Mouse (Mus musculus): ENCODE results near the gene Mbd3.
"Not testable (repeated sequence)": the region's sequence is repeated elsewhere in the genome, so short reads cannot be mapped to it uniquely, and the experiment has no call there.

Mbd3 gene

GRCm38 (mm10) chr10:80369995-80370747 is 29.2 kb downstream of the Mbd3 start:
- peak; percentile 25 to 70 for DNase-seq (ENCODE audit: low spot score in 2 of 2)

DNA sequence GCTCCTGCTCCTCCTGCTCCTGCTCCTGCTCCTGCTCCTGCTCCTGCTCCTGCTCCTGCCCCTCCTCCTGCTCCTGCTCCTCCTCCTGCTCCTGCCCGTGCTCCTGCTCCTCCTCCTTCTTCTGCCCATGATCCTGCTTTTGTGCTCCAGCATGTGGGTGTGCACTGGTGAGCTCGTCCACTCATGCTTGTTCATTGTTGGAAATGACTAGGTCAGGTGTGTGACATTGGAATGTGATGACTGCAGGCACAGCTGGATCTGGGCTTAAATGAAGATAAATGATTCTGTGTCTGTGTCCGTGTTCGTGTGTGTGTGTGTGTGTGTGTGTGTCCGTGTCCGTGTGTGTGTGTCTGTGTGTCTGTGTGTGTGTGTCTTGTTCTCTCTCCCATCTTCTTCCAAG is 31.0 kb downstream of the Mbd3 start:
- DNase-seq (ENCODE audit: low spot score in 2 of 2): no peak

- DNase-seq (ENCODE audit: low spot score in 2 of 2): no peak
Observed at GRCm38 (mm10) chr10:80367954-80368353, 31.4 kb downstream of the Mbd3 start.

GRCm38 (mm10) chr10:80365736-80366135 is 33.6 kb downstream of the Mbd3 start:
- DNase-seq (ENCODE audit: low spot score in 2 of 2): no peak

GRCm38 (mm10) chr10:80363734-80364133 is 35.6 kb downstream of the Mbd3 start:
- no peak for DNase-seq (ENCODE audit: low spot score in 2 of 2)

- no peak for DNase-seq (ENCODE audit: low spot score in 2 of 2)
Observed at GRCm38 (mm10) chr10:80357994-80358639, 41.2 kb downstream of the Mbd3 start.

GRCm38 (mm10) chr10:80357336-80357735 is 42.0 kb downstream of the Mbd3 start:
- DNase-seq (ENCODE audit: low spot score in 2 of 2): no peak

- DNase-seq (ENCODE audit: low spot score in 2 of 2): no peak
Observed at GRCm38 (mm10) chr10:80356737-80357136, 42.6 kb downstream of the Mbd3 start.

- DNase-seq (ENCODE audit: low spot score in 2 of 2): no peak
Observed at GRCm38 (mm10) chr10:80356001-80356682, 43.2 kb downstream of the Mbd3 start, which contains the start of gene Plk5. Plk5 (plus strand) TSS chr10:80356459.

GRCm38 (mm10) chr10:80355431-80355830 is 43.9 kb downstream of the Mbd3 start:
- no peak for DNase-seq (ENCODE audit: low spot score in 2 of 2)

GRCm38 (mm10) chr10:80352727-80353126 is 46.6 kb downstream of the Mbd3 start:
- no peak for DNase-seq (ENCODE audit: low spot score in 2 of 2)

DNA sequence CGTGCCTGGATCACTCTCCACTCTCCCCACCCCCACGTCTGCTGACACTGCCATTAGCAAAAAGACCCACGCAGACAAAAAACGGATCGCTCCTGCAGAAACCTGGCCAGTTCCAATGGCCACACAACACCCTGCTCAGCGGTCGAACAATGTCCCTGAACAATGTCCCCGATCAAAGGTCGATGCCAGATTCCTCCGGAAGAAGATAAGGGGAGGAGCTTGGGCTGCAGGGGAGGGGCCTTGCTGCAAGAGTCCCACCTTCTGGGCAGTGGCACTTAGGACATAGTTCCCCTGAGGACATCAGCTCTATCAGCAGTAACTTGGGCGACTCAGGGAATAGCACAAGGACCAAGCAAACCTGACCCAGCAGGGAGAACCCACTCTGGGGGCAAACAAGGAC is 47.5 kb downstream of the Mbd3 start:
- no peak for DNase-seq (ENCODE audit: low spot score in 2 of 2)

GRCm38 (mm10) chr10:80350292-80350691 is 49.1 kb downstream of the Mbd3 start:
- DNase-seq (ENCODE audit: low spot score in 2 of 2): peak; percentile 83 to 89

GRCm38 (mm10) chr10:80348981-80349380 is 50.4 kb downstream of the Mbd3 start:
- no peak for DNase-seq (ENCODE audit: low spot score in 2 of 2)

- DNase-seq (ENCODE audit: low spot score in 2 of 2): no peak
Observed at GRCm38 (mm10) chr10:80348244-80348781, 51.0 kb downstream of the Mbd3 start, which contains the start of gene Adamtsl5. Adamtsl5 (minus strand) TSS chr10:80348412.

- DNase-seq (ENCODE audit: low spot score in 2 of 2): no peak
Observed at GRCm38 (mm10) chr10:80347514-80347967, 51.8 kb downstream of the Mbd3 start.

DNA sequence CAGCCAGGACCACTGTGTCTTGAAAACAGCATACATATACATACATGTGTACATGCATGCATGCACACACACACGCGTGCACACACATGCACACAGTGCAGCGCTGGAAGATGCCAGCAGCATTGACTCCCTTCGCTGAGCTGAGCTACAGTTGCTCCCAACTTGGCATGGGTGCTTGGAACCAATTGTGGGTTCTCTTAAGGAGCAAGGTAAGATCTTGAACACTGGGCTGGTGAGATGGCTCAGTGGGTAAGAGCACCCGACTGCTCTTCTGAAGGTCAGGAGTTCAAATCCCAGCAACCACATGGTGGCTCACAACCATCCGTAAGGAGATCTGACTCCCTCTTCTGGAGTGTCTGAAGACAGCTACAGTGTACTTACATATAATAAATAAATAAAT is 53.4 kb downstream of the Mbd3 start:
- not testable (repeated sequence) for DNase-seq (ENCODE audit: low spot score in 2 of 2)

DNA sequence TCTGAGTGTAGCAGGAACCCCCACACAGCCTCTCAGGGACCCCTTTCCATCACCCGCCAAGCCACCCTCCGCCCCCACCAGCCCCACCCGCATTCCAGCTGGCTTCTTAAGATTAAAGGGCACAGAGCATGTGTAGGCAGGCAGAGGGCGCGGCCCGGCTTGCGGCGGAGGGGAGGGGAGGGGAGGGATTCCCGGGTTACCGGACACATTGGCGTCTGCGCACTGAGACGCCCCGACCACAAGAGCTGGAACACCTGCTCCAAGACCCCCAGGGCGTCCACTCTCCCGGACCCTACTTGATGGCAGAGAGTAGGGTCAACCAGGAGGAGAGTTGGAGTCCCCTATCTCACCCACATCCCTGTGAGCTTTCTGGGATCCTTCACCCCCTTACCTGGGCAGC is 54.2 kb downstream of the Mbd3 start:
- no peak for DNase-seq (ENCODE audit: low spot score in 2 of 2)

DNA sequence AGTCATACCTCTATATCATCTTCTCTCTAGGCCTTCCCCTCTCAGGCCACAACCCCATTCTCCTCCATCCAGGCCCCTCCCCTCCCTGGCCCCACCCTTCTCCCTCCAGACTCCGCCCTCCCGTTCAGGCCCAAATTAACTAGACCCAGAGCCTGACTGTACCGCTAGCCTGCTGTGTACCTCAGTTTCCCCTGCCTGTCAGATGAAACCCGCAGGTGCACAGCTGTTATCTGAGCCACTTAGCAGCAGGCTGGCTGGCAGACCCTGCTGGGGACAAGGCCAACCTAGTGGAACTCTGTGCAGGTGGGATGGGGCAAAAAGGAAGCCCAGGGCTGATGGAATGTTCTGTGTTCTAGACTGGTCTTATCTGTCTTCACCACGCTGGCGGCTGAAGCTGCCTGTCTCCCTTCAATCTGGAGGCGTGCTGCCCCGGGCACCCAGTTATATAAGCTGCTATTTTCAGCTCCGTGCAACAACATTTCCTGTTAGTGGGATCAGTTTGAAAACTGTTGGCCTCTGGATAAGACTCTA is 55.2 kb downstream of the Mbd3 start:
- DNase-seq (ENCODE audit: low spot score in 2 of 2): no peak

GRCm38 (mm10) chr10:80343425-80343895 is 55.9 kb downstream of the Mbd3 start:
- DNase-seq (ENCODE audit: low spot score in 2 of 2): no peak

GRCm38 (mm10) chr10:80342749-80343424 is 56.5 kb downstream of the Mbd3 start:
- no peak for DNase-seq (ENCODE audit: low spot score in 2 of 2)

All from frontal cortex, postnatal 36 days (tissue).